Mouse (Mus musculus): ENCODE measurements around the gene Glycam1. TPM values are rescaled to one million over a fixed set of nuclear protein-coding genes. Genes with fewer than 3 reads are reported as not detected.

Glycam1 gene
- polyA plus RNA-seq (2017; shearing (Covaris generic)), result 1 to 10 TPM in 1 of 2 experiments, under 1 TPM in 1; 0.35 to 3.2 TPM

DNA sequence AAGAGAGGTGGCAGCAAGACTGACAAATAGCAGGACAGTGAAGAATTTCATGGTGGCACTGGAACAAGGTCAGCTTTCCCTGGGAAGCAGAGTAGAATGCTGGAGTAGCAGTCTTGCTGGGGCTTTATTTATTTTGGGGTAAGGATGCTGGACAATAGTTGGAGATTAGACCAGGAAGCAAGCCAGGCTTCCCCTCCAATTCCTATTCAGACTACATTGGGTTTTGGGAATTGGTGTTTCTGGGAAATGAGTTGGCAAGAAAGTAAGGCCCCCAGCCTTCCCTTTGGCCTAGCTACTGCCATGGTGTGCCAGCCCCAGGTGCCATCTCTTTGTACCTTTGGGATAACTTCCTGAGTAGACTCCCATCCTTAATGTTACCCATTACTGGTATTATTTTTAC is at the start of gene Glycam1:
TSS of gene Glycam1 (minus strand) at position 101 of the 400 bp plus-strand sequence.

GRCm38 (mm10) chr15:103537822-103538213 is 27.1 kb downstream of the Glycam1 start, which contains the start of gene Ppp1r1a:
TSS of gene Ppp1r1a (minus strand) at chr15:103538003.

Other genes with a start within 250 kb of the Glycam1 start
- under 1 TPM in 1 of 2 experiments, not detected in 1; 0.45 TPM for gene Zfp385a, start 225.0 kb downstream of the Glycam1 start, polyA plus RNA-seq (2017; shearing (Covaris generic))
- 1 to 10 TPM; 4.4 to 6.0 TPM for gene Itga5, start 198.3 kb downstream of the Glycam1 start, polyA plus RNA-seq (2017; shearing (Covaris generic))
- not detected for gene Gtsf1, start 134.6 kb downstream of the Glycam1 start, polyA plus RNA-seq (2017; shearing (Covaris generic))
- not detected for gene Gtsf2, start 116.6 kb downstream of the Glycam1 start, polyA plus RNA-seq (2017; shearing (Covaris generic))
- 100 to 1,000 TPM; 130 to 134 TPM for gene Nckap1l, start 111.3 kb downstream of the Glycam1 start, polyA plus RNA-seq (2017; shearing (Covaris generic))
- gene Pde1b, start 62.0 kb downstream of the Glycam1 start, polyA plus RNA-seq (2017; shearing (Covaris generic)), result 1 to 10 TPM; 6.6 to 7.0 TPM
- gene Ppp1r1a, start 27.1 kb downstream of the Glycam1 start, polyA plus RNA-seq (2017; shearing (Covaris generic)), result under 1 TPM in 1 of 2 experiments, not detected in 1; 0.82 TPM
- gene Mucl1, start 190.4 kb upstream of the Glycam1 start, polyA plus RNA-seq (2017; shearing (Covaris generic)), result not detected

Measured in inflammation-experienced regulatory T-cells (primary cell).